Mouse (Mus musculus) adrenal gland, postnatal 14 days (tissue): Measurements from ENCODE around the gene Zswim1. TPM values are rescaled to one million over a fixed set of nuclear protein-coding genes. Genes with fewer than 3 reads are reported as not detected.
A peak's percentile ranks its signal among the peaks of the same experiment; 100 is the strongest.
"Not testable (repeated sequence)": the region's sequence is repeated elsewhere in the genome, so short reads cannot be mapped to it uniquely, and the experiment has no call there.

Source experiments
- DNase-seq: peaks from one replicate; pipeline ENCODE4 v3.0.0; 2021; ENCODE audit warnings: mixed read lengths
- total RNA-seq: library from RNA; stranded (reverse); gene quantifications from 2 replicates; pipeline ENCODE4 v1.2.3, GENCODE M21; 2021

Gene Zswim1
- total RNA-seq, 1 experiment from 2014 or later = 7.0 TPM

GRCm38 (mm10) chr2:164863411-164863810 is 40.9 kb downstream of the Zswim1 start:
- not testable (repeated sequence) for DNase-seq

- DNase-seq = no peak
Observed at GRCm38 (mm10) chr2:164864593-164864992, 42.1 kb downstream of the Zswim1 start.

- peak; percentile 89 for DNase-seq
Observed at GRCm38 (mm10) chr2:164866741-164867551, 44.5 kb downstream of the Zswim1 start.

GRCm38 (mm10) chr2:164867566-164867965 is 45.1 kb downstream of the Zswim1 start:
- DNase-seq = no peak

DNA sequence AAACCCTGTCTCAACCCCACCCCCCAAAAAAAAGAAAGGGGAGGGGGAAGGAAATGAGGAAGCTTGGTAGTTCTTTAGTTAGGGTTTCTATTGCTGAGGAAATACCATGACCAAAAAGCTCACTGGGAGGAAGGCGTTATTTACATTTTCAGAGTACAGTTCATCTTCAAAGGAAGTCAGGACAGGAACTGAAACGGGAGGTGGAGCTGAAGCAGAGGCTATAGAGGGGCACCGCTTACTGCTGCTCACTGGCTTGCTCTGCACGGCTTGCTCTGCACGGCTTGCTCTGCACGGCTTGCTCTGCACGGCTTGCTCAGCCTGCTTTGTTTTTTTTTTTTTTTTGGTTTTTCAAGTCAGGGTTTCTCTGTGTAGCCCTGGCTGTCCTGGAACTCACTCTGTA is 46.0 kb downstream of the Zswim1 start:
- DNase-seq = no peak

DNA sequence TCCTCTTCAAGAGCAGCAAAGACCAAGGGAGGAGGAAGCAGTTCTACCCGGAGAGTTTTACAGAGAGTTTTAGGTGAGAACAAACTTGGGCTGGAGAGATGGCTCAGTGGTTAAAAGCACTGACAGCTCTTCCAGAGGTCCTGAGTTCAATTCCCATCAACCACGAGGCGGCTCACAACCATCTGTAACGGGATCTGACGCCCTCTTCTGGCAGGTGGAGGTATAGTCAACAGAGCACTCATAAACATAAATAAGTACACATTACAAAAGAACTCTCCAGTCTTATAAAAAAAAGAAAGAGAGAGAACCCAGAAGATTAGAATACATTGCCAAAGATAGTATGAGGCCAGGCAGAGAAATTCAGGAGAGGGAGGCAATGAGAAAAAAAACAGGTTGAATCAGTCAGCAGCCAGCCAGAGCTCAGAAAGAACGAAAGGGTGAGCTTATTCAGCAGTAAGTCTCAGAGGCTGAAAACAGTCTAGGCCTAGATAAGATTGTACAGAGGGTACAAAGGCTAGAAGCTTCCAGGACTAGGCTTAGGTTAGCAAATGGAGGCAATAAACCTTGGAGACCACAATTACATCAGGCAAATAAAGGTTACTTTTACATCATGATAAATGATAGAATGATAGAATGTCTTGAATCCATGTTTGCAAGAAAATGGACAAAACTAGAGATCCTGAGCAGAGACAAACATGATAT is 49.3 kb downstream of the Zswim1 start:
- DNase-seq = no peak

GRCm38 (mm10) chr2:164873621-164874020 is 51.1 kb downstream of the Zswim1 start:
- no peak for DNase-seq

- DNase-seq = no peak
Observed at GRCm38 (mm10) chr2:164874239-164874769, 51.8 kb downstream of the Zswim1 start.

- not testable (repeated sequence) for DNase-seq
Observed at GRCm38 (mm10) chr2:164875648-164876047, 53.2 kb downstream of the Zswim1 start.

Other genes with a start within 250 kb of the Zswim1 start
- not detected in 2 replicates for gene Spint3, start 249.2 kb upstream of the Zswim1 start, total RNA-seq
- 0.49 and 1.2 TPM in 2 replicates for gene Wfdc6a, start 237.2 kb upstream of the Zswim1 start, total RNA-seq
- not detected in 2 replicates for gene Eppin, start 229.1 kb upstream of the Zswim1 start, total RNA-seq
- not detected in 2 replicates for gene Wfdc6b, start 209.2 kb upstream of the Zswim1 start, total RNA-seq
- gene Wfdc8, start 209.1 kb upstream of the Zswim1 start, total RNA-seq = 0.23 TPM in 1 of 2 replicates, not detected in the other
- not detected in 2 replicates for gene Wfdc16, start 183.9 kb upstream of the Zswim1 start, total RNA-seq
- gene Wfdc10, start 166.6 kb upstream of the Zswim1 start, total RNA-seq = not detected in 2 replicates
- not detected in 2 replicates for gene Wfdc9, start 166.1 kb upstream of the Zswim1 start, total RNA-seq
- gene Wfdc11, start 148.6 kb upstream of the Zswim1 start, total RNA-seq = not detected in 2 replicates
- gene Wfdc13, start 137.6 kb upstream of the Zswim1 start, total RNA-seq = not detected in 2 replicates
- gene Spint4, start 124.2 kb upstream of the Zswim1 start, total RNA-seq = not detected in 2 replicates
- gene Spint5, start 107.4 kb upstream of the Zswim1 start, total RNA-seq = not detected in 2 replicates
- 0.59 TPM in 1 of 2 replicates, not detected in the other for gene Wfdc3, start 76.8 kb upstream of the Zswim1 start, total RNA-seq
- 39.6 and 47.3 TPM in 2 replicates for gene Dnttip1, start 76.7 kb upstream of the Zswim1 start, total RNA-seq
- gene Ube2c, start 52.8 kb upstream of the Zswim1 start, total RNA-seq = 32.1 and 36.0 TPM in 2 replicates
- 1.0 TPM in 1 of 2 replicates, not detected in the other for gene Tnnc2, start 42.7 kb upstream of the Zswim1 start, total RNA-seq
- gene Snx21, start 36.9 kb upstream of the Zswim1 start, total RNA-seq = 35.7 and 46.2 TPM in 2 replicates
- 25.7 and 28.9 TPM in 2 replicates for gene Acot8, start 17.8 kb upstream of the Zswim1 start, total RNA-seq
- gene Zswim3, start 17.6 kb upstream of the Zswim1 start, total RNA-seq = 4.9 and 5.1 TPM in 2 replicates
- gene Spata25, start 5.9 kb downstream of the Zswim1 start, total RNA-seq = not detected in 2 replicates
- 104 and 116 TPM in 2 replicates for gene Ctsa, start 10.2 kb downstream of the Zswim1 start, total RNA-seq
- gene Neurl2, start 10.8 kb downstream of the Zswim1 start, total RNA-seq = 2.4 and 3.5 TPM in 2 replicates
- 35.4 and 36.2 TPM in 2 replicates for gene Pltp, start 35.0 kb downstream of the Zswim1 start, total RNA-seq
- 42.3 and 54.0 TPM in 2 replicates for gene Pcif1, start 56.6 kb downstream of the Zswim1 start, total RNA-seq
- gene Zfp335, start 89.1 kb downstream of the Zswim1 start, total RNA-seq = 17.3 and 19.4 TPM in 2 replicates
- 1.7 and 2.0 TPM in 2 replicates for gene Mmp9, start 118.1 kb downstream of the Zswim1 start, total RNA-seq
- 8.4 and 8.7 TPM in 2 replicates for gene Slc12a5, start 138.1 kb downstream of the Zswim1 start, total RNA-seq
- 37.6 and 40.5 TPM in 2 replicates for gene Ncoa5, start 212.2 kb downstream of the Zswim1 start, total RNA-seq
- 3.3 and 6.5 TPM in 2 replicates for gene Cd40, start 232.9 kb downstream of the Zswim1 start, total RNA-seq